Mouse (Mus musculus): Measurements from ENCODE around the gene Zswim8. TPM values are rescaled to one million over a fixed set of nuclear protein-coding genes. Genes with fewer than 3 reads are reported as not detected.

Gene Zswim8
- polyA plus RNA-seq, 1 experiment: 136 TPM

DNA sequence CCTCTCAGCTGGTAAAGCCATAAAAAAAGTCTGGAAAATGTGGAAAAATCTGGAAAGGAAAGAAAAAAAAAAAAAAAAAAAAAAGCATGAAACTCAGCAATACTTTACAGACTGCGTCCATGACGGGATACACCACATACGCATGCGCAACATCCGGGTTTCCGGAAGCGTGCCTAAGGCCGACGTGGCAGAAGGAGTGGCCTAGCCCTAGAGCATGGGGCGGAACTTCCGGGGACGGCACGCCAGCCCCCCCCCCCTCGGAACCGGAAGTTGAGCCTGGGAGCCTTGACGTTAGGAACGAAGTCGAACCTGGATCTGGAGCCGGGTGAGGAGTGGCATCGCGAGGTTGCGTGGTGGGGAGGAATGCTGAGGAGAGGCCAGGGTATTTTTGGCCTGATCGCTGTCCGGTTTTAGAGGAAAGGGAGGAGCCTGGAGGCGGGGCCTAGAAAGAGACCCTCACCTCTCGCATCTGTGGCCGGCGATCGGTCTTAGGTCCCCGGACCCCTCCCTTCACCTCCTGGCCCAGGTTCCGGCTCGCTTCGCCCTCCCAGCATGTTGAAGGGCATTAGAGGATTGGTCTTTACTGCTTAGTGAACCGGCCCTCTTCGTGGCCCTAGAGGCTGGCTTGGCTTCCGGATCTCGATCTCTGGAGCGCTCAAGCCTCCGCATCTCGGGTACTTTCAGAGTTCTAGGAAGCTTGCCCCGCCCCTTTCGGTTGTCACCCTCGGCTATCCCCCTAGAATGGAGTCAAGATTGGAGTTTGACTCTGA, 33.1 kb upstream of the Zswim8 start, which contains the start of gene Sec24c:
Gene Sec24c, plus strand, starts transcription at position 245 of the 770 bp plus-strand sequence.
- Histone ChIP-seq H3K4me1 (ENCODE audit: control insufficient read depth, insufficient read depth, low read length) (peaks cover 6% of the 10 kb centered on the region; the same call in 1 of the 2 replicates), H3K36me3 (ENCODE audit: control insufficient read depth, insufficient read depth, low read length) (peaks cover 2% of the 10 kb centered on the region; the same call in 1 of the 2 replicates), H3K4me3 (ENCODE audit: insufficient read depth, low read depth, low read length) (peak within 1 kb of the TSS; percentile 90), H3K27ac (ENCODE audit: insufficient read depth, low read depth, low read length) (peak within 1 kb of the TSS; percentile 89), H3K27me3 (replicated peaks; ENCODE audit: control insufficient read depth, insufficient read depth, low read length) (no peaks in the 10 kb centered on the region)
- DNase-seq: peak; percentile 99
- under 1% methylated on average over 43 of the region's 43 CpGs for WGBS
- TF ChIP-seq CTCF (conservative IDR thresholded peaks at IDR 0.05; ENCODE audit: insufficient read depth, insufficient read length, low read depth, low read length): no peak
- TF ChIP-seq POLR2A (IDR thresholded peaks at IDR 0.05; ENCODE audit: low read depth, low read length): no peak

DNA sequence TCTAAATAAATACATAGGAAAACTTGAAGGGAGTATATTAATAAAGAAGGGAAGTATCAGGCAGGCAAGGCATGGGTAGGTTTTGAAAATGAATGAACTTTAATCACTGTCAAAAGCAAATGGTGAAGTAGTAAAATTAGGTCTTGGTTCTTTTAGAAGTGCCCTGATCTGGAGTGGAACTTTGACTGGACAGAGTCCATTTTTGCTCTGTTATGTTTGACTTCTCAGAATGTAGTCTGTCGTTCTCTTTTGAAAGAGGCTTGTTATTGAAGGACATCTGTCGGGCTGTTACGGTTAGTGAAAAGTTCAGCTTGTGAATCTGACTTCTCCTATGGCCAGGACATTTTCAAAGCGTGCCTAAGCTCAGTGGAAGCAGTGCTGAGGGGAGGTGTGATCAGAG, 29.4 kb upstream of the Zswim8 start:
- no peak overlapping the region for H3K4me3 ChIP-seq (ENCODE audit: insufficient read depth, low read depth, low read length)
- H3K4me1 ChIP-seq (ENCODE audit: control insufficient read depth, insufficient read depth, low read length): peaks cover 10% of the 10 kb centered on the region; the same call in 1 of the 2 replicates
- H3K27me3 ChIP-seq (replicated peaks; ENCODE audit: control insufficient read depth, insufficient read depth, low read length): no peaks in the 10 kb centered on the region
- 55% methylated on average over 4 of the region's 4 CpGs for WGBS
- DNase-seq: peak; percentile 66
- peaks cover 9% of the 10 kb centered on the region for H3K36me3 ChIP-seq (ENCODE audit: control insufficient read depth, insufficient read depth, low read length)
- no peak for TF ChIP-seq CTCF (conservative IDR thresholded peaks at IDR 0.05; ENCODE audit: insufficient read depth, insufficient read length, low read depth, low read length)
- no peak for TF ChIP-seq POLR2A (IDR thresholded peaks at IDR 0.05; ENCODE audit: low read depth, low read length)
- peak overlapping the region; percentile 65 for H3K27ac ChIP-seq (ENCODE audit: insufficient read depth, low read depth, low read length)

DNA sequence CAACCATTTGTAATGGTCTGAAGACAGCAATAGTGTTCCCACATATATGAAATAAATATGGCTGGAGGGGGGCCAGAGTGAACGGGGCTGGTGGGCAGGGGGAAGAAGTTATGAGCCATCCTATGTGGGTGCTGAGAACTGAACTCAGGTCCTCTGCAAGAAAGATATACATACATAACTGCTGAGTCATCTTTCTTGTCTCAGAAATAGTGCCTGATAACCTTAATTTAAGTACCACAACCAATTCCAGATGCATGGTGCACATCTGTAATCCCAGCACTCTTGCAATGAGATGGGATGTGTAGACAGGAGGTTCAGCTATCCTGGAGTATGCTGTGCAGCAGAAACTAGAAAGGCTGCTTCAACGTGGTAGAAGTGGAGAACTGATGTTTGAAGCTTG, 25.6 kb upstream of the Zswim8 start:
- H3K27ac ChIP-seq (ENCODE audit: insufficient read depth, low read depth, low read length): no peak overlapping the region
- no peaks in the 10 kb centered on the region for H3K27me3 ChIP-seq (replicated peaks; ENCODE audit: control insufficient read depth, insufficient read depth, low read length)
- 73% methylated on average over 2 of the region's 2 CpGs for WGBS
- DNase-seq: no peak
- H3K4me3 ChIP-seq (ENCODE audit: insufficient read depth, low read depth, low read length): no peak overlapping the region
- peaks cover 7% of the 10 kb centered on the region; the same call in 1 of the 2 replicates for H3K4me1 ChIP-seq (ENCODE audit: control insufficient read depth, insufficient read depth, low read length)
- TF ChIP-seq CTCF (conservative IDR thresholded peaks at IDR 0.05; ENCODE audit: insufficient read depth, insufficient read length, low read depth, low read length): no peak
- no peak for TF ChIP-seq POLR2A (IDR thresholded peaks at IDR 0.05; ENCODE audit: low read depth, low read length)
- peaks cover 11% of the 10 kb centered on the region for H3K36me3 ChIP-seq (ENCODE audit: control insufficient read depth, insufficient read depth, low read length)

DNA sequence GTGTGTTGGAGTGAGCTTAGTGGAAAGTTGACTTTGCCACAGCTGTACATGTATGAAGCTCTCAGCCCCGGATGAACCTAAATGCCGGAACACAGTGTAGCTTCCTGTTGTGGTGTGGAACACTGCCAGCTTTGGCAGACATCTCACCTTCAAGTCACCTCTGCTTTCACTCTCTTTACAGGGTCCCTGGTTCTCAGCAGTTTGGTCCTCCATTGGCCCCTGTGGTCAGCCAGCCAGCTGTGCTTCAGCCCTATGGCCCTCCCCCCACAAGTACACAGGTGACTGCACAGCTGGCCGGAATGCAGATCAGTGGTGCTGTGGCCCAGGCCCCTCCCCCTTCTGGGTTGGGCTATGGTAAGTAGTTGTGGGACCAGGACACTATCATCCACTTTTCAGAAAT, 24.9 kb upstream of the Zswim8 start:
- TF ChIP-seq POLR2A (IDR thresholded peaks at IDR 0.05; ENCODE audit: low read depth, low read length) (no peak), CTCF (conservative IDR thresholded peaks at IDR 0.05; ENCODE audit: insufficient read depth, insufficient read length, low read depth, low read length) (no peak)
- peak; percentile 60 for DNase-seq
- Histone ChIP-seq H3K36me3 (ENCODE audit: control insufficient read depth, insufficient read depth, low read length) (peaks cover 11% of the 10 kb centered on the region), H3K4me3 (ENCODE audit: insufficient read depth, low read depth, low read length) (no peak overlapping the region), H3K27me3 (replicated peaks; ENCODE audit: control insufficient read depth, insufficient read depth, low read length) (no peaks in the 10 kb centered on the region), H3K27ac (ENCODE audit: insufficient read depth, low read depth, low read length) (peak overlapping the region; percentile 56), H3K4me1 (ENCODE audit: control insufficient read depth, insufficient read depth, low read length) (peaks cover 7% of the 10 kb centered on the region; the same call in 1 of the 2 replicates)
- 7% methylated on average over 3 of the region's 3 CpGs for WGBS

DNA sequence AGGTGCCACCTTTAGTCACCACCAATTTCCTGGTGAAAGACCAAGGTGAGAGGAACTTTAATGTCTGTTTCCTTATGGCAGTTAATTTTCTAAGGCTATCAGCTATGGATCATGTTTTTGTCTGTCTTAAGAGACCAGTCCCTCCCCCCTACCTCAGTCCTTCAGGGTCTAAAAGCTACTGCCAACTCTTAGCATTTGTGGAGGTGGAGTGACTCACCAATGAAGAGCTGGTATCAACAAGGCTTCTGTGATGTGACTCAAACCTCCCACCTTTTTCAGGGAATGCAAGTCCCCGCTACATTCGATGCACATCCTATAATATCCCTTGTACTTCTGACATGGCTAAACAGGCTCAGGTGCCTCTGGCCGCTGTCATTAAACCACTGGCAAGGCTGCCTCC, 20.8 kb upstream of the Zswim8 start:
- Histone ChIP-seq H3K4me3 (ENCODE audit: insufficient read depth, low read depth, low read length) (no peak overlapping the region), H3K27ac (ENCODE audit: insufficient read depth, low read depth, low read length) (no peak overlapping the region), H3K27me3 (replicated peaks; ENCODE audit: control insufficient read depth, insufficient read depth, low read length) (no peaks in the 10 kb centered on the region), H3K4me1 (ENCODE audit: control insufficient read depth, insufficient read depth, low read length) (peaks cover 4% of the 10 kb centered on the region; the same call in 1 of the 2 replicates), H3K36me3 (ENCODE audit: control insufficient read depth, insufficient read depth, low read length) (peaks cover 9% of the 10 kb centered on the region)
- TF ChIP-seq POLR2A (IDR thresholded peaks at IDR 0.05; ENCODE audit: low read depth, low read length) (no peak), CTCF (conservative IDR thresholded peaks at IDR 0.05; ENCODE audit: insufficient read depth, insufficient read length, low read depth, low read length) (no peak)
- DNase-seq: no peak
- WGBS: 95% methylated on average over 3 of the region's 3 CpGs

DNA sequence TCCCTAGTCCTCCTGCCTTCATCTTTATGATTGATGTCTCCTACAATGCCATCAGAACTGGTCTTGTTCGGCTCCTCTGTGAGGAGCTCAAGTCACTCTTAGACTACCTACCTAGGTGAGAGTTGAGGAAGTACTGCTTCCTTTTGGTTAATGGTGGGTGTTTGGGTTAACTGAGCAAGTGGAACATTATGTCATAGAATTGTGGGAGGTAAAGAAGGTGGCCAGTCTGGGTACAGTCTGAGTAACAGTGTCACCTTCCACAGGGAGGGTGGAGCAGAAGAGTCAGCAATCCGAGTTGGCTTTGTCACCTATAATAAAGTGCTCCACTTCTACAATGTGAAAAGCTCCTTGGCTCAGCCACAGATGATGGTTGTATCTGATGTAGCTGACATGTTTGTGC, 18.3 kb upstream of the Zswim8 start:
- peaks cover 10% of the 10 kb centered on the region for H3K36me3 ChIP-seq (ENCODE audit: control insufficient read depth, insufficient read depth, low read length)
- no peak overlapping the region for H3K27ac ChIP-seq (ENCODE audit: insufficient read depth, low read depth, low read length)
- DNase-seq: no peak
- peaks cover 2% of the 10 kb centered on the region; the same call in 1 of the 2 replicates for H3K4me1 ChIP-seq (ENCODE audit: control insufficient read depth, insufficient read depth, low read length)
- H3K27me3 ChIP-seq (replicated peaks; ENCODE audit: control insufficient read depth, insufficient read depth, low read length): no peaks in the 10 kb centered on the region
- no peak overlapping the region for H3K4me3 ChIP-seq (ENCODE audit: insufficient read depth, low read depth, low read length)
- 72% methylated on average over 2 of the region's 2 CpGs for WGBS
- TF ChIP-seq CTCF (conservative IDR thresholded peaks at IDR 0.05; ENCODE audit: insufficient read depth, insufficient read length, low read depth, low read length) (no peak), POLR2A (IDR thresholded peaks at IDR 0.05; ENCODE audit: low read depth, low read length) (no peak)

DNA sequence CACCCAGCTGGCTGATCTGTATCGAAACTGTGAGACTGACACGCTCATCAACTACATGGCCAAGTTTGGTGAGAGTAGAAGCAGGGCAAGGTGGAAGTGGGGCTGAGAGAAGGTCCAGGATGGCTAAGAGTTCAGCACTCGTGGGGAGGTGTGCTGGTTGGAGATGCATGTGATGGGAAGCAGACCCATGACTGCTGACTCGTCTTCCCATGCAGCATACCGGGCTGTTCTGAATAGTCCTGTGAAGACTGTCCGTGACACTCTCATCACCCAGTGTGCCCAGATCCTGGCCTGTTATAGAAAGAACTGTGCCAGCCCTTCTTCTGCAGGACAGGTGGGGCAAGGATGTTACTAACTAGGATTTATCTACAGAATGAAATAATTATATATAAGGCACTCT, 15.6 kb upstream of the Zswim8 start:
- WGBS: 87% methylated on average over 6 of the region's 6 CpGs
- Histone ChIP-seq H3K27ac (ENCODE audit: insufficient read depth, low read depth, low read length) (no peak overlapping the region), H3K4me3 (ENCODE audit: insufficient read depth, low read depth, low read length) (no peak overlapping the region), H3K36me3 (ENCODE audit: control insufficient read depth, insufficient read depth, low read length) (peaks cover 7% of the 10 kb centered on the region; the same call in 1 of the 2 replicates), H3K27me3 (replicated peaks; ENCODE audit: control insufficient read depth, insufficient read depth, low read length) (no peaks in the 10 kb centered on the region), H3K4me1 (ENCODE audit: control insufficient read depth, insufficient read depth, low read length) (peaks cover 13% of the 10 kb centered on the region; the same call in 1 of the 2 replicates)
- no peak for DNase-seq
- TF ChIP-seq CTCF (conservative IDR thresholded peaks at IDR 0.05; ENCODE audit: insufficient read depth, insufficient read length, low read depth, low read length) (no peak), POLR2A (IDR thresholded peaks at IDR 0.05; ENCODE audit: low read depth, low read length) (no peak)
